Mouse (Mus musculus): ENCODE results near the gene Xpo4. TPM values are rescaled to one million over a fixed set of nuclear protein-coding genes. Genes with fewer than 3 reads are reported as not detected.
"Not testable (repeated sequence)": the region's sequence is repeated elsewhere in the genome, so short reads cannot be mapped to it uniquely, and the experiment has no call there.

Gene Xpo4
- total RNA-seq, 2 experiments from 2014 or later: 18.5 to 20.1 TPM

- intact Hi-C loops (cut with DNase I): loop anchor here (5.0 kb wide), 1 partner anchor 228 kb away; no protein-coding TSS in a partner anchor
- DNase-seq: peak; percentile 70
Observed at GRCm38 (mm10) chr14:57684579-57684978, 19.3 kb upstream of the Xpo4 start.

DNA sequence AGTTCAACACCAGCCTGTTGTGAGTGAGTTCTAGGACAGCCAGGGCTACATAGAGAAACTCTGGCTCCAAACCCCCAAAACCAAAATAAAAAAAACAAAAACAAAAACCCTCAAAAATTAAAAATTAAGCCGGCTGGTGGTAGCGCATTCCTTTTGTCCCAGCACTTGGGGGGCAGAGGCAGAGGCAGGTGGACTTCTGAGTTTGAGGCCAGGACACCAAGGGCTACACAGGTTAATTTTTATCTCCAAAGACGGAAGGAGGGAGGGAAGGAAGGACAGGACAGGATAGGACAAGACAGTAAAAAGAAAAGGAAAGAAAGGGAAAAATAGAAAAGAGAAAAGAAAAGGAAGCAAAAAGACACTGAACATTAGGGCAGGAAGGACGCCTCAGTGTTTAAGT lies 17.5 kb upstream of the Xpo4 start:
- intact Hi-C loops (cut with DNase I): loop anchor here (5.0 kb wide), 1 partner anchor 230 kb away; no protein-coding TSS in a partner anchor
- no peak for DNase-seq

DNA sequence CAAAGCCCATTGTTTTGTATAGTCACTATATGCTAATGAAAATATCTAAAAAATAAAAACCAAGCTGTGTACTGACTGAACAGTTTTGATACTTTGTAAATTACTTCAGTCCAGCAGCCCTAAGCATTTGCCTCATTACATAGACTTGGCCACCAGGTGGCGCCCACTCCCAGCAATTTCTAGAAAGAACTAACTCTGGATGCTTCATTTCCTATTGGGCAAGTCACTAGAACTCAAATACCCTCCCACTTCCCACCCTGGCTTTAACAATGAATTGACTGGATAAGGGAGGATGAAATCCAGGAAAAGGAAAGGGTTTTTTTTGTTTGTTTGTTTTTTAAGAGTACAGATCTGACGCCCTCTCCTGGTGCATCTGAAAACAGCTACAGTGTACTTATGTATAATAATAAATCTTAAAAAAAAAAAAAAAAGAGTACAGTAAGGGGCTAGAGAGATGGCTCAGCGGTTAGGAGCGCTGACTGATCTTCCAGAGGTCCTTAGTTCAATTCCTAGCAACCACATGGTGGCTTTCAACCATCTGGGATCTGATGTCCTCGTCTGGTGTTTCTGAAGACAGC lies 14.8 kb upstream of the Xpo4 start:
- DNase-seq: peak; percentile 87
- intact Hi-C loops (cut with DNase I): loop anchor here (5.0 kb wide), 1 partner anchor 232 kb away; no protein-coding TSS in a partner anchor

DNA sequence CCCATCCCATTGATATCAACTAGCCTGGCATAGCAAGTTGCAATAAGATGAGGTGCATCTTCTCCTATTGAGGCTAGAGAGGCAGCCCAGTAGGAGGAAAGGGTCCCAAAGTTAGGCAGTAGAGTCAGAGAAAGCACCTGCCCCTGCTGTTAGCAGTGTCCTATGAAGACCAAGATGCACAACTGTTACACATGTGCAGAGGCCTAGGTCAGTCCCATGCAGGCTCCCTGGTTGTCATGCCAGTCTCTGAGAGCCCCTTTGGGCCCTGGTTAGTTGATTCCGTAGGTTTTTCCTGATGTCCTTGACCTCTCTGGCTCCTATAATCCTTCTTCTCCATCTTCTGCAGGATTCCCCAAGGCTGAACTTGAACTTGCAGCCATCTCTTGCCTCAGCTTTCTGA lies 14.3 kb upstream of the Xpo4 start:
- intact Hi-C loops (cut with DNase I): no loop called here
- DNase-seq: no peak

- intact Hi-C loops (cut with DNase I): no loop called here
- DNase-seq: no peak
Observed at GRCm38 (mm10) chr14:57675481-57675880, 10.3 kb upstream of the Xpo4 start.

GRCm38 (mm10) chr14:57665628-57665950 lies 359 bp upstream of the Xpo4 start:
- intact Hi-C loops (cut with DNase I): no loop called here
- no peak for DNase-seq

GRCm38 (mm10) chr14:57664311-57664821 lies 864 bp downstream of the Xpo4 start:
- intact Hi-C loops (cut with DNase I): no loop called here
- DNase-seq: peak; percentile 16

GRCm38 (mm10) chr14:57663630-57664029 lies 1.6 kb downstream of the Xpo4 start:
- no peak for DNase-seq
- intact Hi-C loops (cut with DNase I): no loop called here

- intact Hi-C loops (cut with DNase I): no loop called here
- no peak for DNase-seq
Observed at GRCm38 (mm10) chr14:57658301-57658700, 6.9 kb downstream of the Xpo4 start.

DNA sequence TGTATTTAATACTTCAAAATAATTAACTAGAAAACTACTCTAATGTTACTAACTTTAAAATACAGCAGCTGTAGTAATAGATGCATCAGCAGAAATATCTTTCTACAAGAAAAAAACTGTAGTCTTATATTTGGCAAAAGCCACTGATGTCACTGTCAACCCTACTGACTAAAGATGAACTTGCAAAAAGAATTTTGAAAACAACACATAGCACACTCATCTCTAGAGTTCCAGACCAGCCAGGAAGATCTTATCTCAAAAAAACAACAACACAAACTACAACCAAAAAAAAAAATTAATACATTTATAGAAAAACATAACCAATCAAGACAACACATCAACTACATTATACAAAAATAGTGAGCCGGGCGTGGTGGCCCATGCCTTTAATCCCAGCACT lies 7.7 kb downstream of the Xpo4 start:
- no peak for DNase-seq
- intact Hi-C loops (cut with DNase I): no loop called here

DNA sequence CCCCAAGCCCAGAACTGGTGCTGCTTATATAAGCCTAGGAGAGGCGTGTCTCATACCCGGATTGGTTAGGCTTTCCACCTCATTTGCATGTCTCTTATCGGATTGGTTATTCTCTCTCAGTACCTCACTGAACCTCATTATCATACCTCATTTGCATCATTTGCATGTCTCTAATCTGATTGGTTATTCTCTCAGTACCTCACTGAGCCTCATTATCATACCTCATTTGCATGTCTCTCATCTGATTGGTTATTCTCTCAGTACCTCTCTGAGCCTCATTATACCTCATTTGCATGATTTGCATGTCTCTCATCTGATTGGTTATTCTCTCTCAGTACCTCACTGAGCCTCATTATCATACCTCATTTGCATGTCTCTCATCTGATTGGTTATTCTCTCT lies 8.7 kb downstream of the Xpo4 start:
- intact Hi-C loops (cut with DNase I); DNase-seq: not testable (repeated sequence)

GRCm38 (mm10) chr14:57649501-57649900 lies 15.7 kb downstream of the Xpo4 start:
- no peak for DNase-seq
- intact Hi-C loops (cut with DNase I): no loop called here

DNA sequence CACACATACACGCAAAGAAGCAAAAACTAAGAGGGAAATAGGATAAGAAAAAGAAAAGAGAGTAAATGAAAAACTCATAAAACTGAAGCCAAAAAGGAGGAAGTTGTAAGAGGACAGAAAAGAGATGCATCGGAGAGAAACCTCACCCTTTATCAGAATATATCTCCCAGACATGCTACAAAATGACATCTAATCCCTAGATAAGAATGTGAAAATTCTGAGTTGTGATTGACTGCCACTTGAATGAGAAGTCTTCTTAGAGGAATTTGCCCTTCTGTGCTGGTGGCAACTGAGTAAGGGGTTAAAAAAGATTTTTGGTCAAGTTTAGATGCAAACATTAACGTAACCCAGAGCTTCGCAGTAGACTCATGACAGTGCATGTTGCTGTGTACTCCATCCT lies 19.1 kb downstream of the Xpo4 start:
- intact Hi-C loops (cut with DNase I): no loop called here

GRCm38 (mm10) chr14:57639153-57639552 lies 26.1 kb downstream of the Xpo4 start:
- no peak for DNase-seq
- intact Hi-C loops (cut with DNase I): no loop called here

More for the DNA sequence above, 19.1 kb downstream of the Xpo4 start:
- no peak for DNase-seq

DNA sequence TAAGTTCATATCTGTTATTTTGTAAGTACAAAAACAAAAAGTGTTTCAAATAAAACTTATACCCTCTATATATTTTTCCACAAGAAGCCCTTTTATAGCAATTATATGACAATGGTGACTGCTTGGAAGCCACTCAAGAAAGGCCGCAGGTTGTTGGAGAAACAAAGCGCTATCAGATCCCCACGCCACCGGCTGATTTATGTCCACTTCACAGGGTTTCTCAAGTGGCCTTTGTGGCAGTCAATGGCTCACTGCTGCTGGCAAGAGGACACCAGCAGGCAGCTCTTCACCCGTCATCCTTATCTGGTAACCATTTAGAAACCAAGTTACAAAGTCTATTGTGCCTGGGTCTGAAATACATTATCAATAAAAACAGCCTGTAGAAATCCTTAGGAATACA lies 31.1 kb downstream of the Xpo4 start:
- DNase-seq: no peak
- intact Hi-C loops (cut with DNase I): no loop called here

DNA sequence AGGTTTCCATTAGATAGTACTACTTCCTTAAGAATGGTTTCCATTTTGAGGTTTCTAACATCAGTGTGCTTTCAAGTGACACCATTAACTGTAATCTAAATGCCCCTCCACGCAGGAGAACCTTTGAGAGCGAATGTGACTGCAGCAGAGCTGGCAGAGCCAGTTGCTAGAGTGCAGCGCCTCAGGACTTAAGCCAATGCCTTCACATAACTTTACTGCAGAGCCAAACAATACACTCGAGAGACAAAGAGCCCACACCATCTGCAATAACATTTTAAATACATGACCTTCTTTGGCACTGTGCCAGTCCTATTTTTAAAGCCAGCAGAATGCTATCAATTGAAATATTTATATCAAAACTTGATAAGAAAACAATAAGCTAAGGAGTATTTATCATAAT lies 35.6 kb downstream of the Xpo4 start:
- no peak for DNase-seq
- intact Hi-C loops (cut with DNase I): no loop called here

DNA sequence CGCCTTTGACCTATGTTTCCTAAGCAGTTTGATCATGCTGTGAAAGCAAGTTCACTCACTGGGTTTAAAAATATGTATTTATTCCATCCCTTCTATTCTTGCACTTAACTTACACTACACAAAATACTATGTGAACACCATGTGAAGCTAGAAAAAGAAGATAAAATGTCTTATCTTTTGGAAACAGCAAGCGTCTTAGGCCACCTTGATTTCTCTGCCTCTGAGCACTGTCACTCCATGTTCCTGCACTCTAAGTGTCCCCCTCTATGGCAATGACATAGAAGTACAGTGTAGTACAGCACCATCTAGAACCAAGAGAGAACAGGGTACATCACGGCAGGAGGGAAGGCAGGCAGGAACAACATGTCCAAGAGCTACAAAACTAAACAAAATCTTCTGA lies 42.3 kb downstream of the Xpo4 start:
- no peak for DNase-seq
- intact Hi-C loops (cut with DNase I): no loop called here

DNA sequence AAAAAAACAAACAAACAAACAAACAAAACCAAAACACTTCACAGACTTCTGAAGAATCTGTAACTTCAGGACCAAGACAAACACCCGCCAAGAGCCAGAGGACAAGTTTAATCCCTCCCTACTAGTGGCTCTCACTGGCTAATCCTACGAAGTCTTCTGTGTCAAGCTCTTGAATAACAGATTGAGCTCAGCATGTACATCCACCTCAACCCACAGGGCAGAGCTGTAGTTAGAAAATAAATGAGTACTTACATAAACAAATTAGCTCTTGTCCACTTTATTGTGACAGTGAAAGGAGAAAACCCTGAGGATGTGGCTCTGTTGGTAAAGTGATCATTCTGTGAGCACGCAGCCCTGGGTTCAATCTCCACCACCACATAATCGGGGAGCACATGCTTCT lies 43.5 kb downstream of the Xpo4 start:
- no peak for DNase-seq
- intact Hi-C loops (cut with DNase I): no loop called here

GRCm38 (mm10) chr14:57620598-57621236 lies 44.5 kb downstream of the Xpo4 start:
- intact Hi-C loops (cut with DNase I): no loop called here

DNA sequence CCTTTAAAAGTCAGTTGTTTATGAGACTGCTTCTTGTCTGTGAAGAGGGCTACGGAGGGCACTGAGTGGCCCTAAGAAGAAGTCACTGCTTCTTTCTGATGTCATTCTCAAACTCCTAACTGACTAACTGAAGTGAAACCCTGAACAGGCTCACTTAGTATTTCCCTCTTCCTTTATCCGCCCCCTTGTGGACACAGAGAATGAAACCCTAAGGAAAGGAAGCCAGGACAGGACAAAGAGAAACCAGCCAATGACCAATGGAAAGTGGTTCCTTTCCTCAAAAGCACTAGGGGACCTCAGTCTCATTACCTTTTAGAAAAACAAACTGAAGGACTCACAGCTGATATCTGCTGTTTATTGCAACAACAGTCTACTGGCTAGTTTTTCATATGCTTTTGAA lies 45.7 kb downstream of the Xpo4 start:
- DNase-seq: peak; percentile 13
- intact Hi-C loops (cut with DNase I): no loop called here

More at GRCm38 (mm10) chr14:57620598-57621236, 44.5 kb downstream of the Xpo4 start:
- DNase-seq: peak; percentile 30

- intact Hi-C loops (cut with DNase I): no loop called here
- DNase-seq: no peak
Observed at GRCm38 (mm10) chr14:57617675-57618074, 47.6 kb downstream of the Xpo4 start.

GRCm38 (mm10) chr14:57616339-57616965 lies 48.8 kb downstream of the Xpo4 start:
- intact Hi-C loops (cut with DNase I): no loop called here
- DNase-seq: no peak
